Comparison of ENCODE assay signal across 28 mouse cellular contexts in genomic region chr16:50762096-50762495, GRCm38 (mm10).
"Had no signal": no experiment of that assay in that cellular context is flagged by ENCODE, and none has a peak within 500 bp of the region (broad histone marks: within the 10 kb centered on the region; RNA-seq: fewer than 3 reads in every experiment).

No protein-coding gene starts in this region.

- H3K9ac ChIP-seq: embryonic facial prominence, embryonic 12.5 days; embryonic facial prominence, embryonic 13.5 days; embryonic facial prominence, embryonic 15.5 days; forebrain, embryonic 12.5 days; forebrain, embryonic 13.5 days; forebrain, embryonic 15.5 days; forebrain, postnatal 0 days had no signal

- H3K36me3 ChIP-seq: embryonic facial prominence, embryonic 12.5 days; embryonic facial prominence, embryonic 13.5 days; embryonic facial prominence, embryonic 15.5 days; forebrain, embryonic 10.5 days; forebrain, embryonic 12.5 days; forebrain, embryonic 15.5 days had no signal

- H3K4me2 ChIP-seq: embryonic facial prominence, embryonic 12.5 days; embryonic facial prominence, embryonic 13.5 days; embryonic facial prominence, embryonic 15.5 days; forebrain, embryonic 12.5 days; forebrain, embryonic 13.5 days; forebrain, embryonic 15.5 days had no signal

- DNase-seq: cerebellum, adult 2 months; cerebellum, adult 8-10 months; cerebellum, adult 9-10 months; cerebellum, adult 9-11 months; cerebellum, postnatal 10 days; cerebellum, postnatal 14 days; cerebellum, postnatal 25 days; cerebellum, postnatal 36 days; embryo, embryonic 11 days; forebrain, postnatal 0 days; gastrocnemius, adult 2 months; gastrocnemius, postnatal 10 days; gastrocnemius, postnatal 14 days; gastrocnemius, postnatal 25 days; gastrocnemius, postnatal 36 days; heart, adult 11 months; heart, adult 18-20 months; heart, adult 2 months had no signal

- H3K27ac ChIP-seq: embryonic facial prominence, embryonic 12.5 days; embryonic facial prominence, embryonic 13.5 days; embryonic facial prominence, embryonic 15.5 days; forebrain, embryonic 10.5 days; forebrain, embryonic 12.5 days; forebrain, embryonic 13.5 days; forebrain, embryonic 15.5 days; gastrocnemius, adult 2 months; heart, adult 2 months had no signal

- H3K4me3 ChIP-seq: embryonic facial prominence, embryonic 12.5 days; embryonic facial prominence, embryonic 13.5 days; embryonic facial prominence, embryonic 15.5 days; erythroblast, embryonic 14.5 days; forebrain, embryonic 10.5 days; forebrain, embryonic 12.5 days; forebrain, embryonic 13.5 days; forebrain, embryonic 15.5 days; gastrocnemius, adult 2 months; heart, adult 2 months had no signal

- H3K4me1 ChIP-seq: embryonic facial prominence, embryonic 12.5 days; embryonic facial prominence, embryonic 13.5 days; embryonic facial prominence, embryonic 15.5 days; forebrain, embryonic 10.5 days; forebrain, embryonic 12.5 days; forebrain, embryonic 13.5 days; forebrain, embryonic 15.5 days had no signal

- H3K27me3 ChIP-seq: embryonic facial prominence, embryonic 12.5 days; embryonic facial prominence, embryonic 13.5 days; embryonic facial prominence, embryonic 15.5 days; forebrain, embryonic 12.5 days; forebrain, embryonic 13.5 days; forebrain, embryonic 15.5 days had no signal

- ATAC-seq: forebrain, embryonic 13.5 days; forebrain, embryonic 14.5 days; forebrain, embryonic 15.5 days; forebrain, embryonic 16.5 days; forebrain, postnatal 0 days had no signal

- H3K9me3 ChIP-seq: embryonic facial prominence, embryonic 12.5 days; embryonic facial prominence, embryonic 13.5 days; embryonic facial prominence, embryonic 15.5 days; forebrain, embryonic 10.5 days; forebrain, embryonic 12.5 days; forebrain, embryonic 13.5 days; forebrain, embryonic 15.5 days had no signal
